Mouse (Mus musculus) heart, postnatal 36 days (tissue): Measurements from ENCODE around the gene Nup214. TPM values are rescaled to one million over a fixed set of nuclear protein-coding genes. Genes with fewer than 3 reads are reported as not detected.
"Not testable (repeated sequence)": the region's sequence is repeated elsewhere in the genome, so short reads cannot be mapped to it uniquely, and the experiment has no call there.

Source experiments
- DNase-seq, 2 experiments: peaks; one replicate each; pipeline ENCODE4 v3.0.0; 2021 to 2022
- intact Hi-C: fragments of 180-260 bp; cut with DNase I; formaldehyde crosslinking; loops from one replicate; pipeline ENCODE4 v1.15.1; 2025
- total RNA-seq, 2 experiments: library from RNA; stranded (reverse); gene quantifications; 2 replicates each; pipeline ENCODE4 v1.2.3; 2021

Nup214 gene
- total RNA-seq, 2 experiments from 2014 or later: 33.4 to 34.5 TPM

DNA sequence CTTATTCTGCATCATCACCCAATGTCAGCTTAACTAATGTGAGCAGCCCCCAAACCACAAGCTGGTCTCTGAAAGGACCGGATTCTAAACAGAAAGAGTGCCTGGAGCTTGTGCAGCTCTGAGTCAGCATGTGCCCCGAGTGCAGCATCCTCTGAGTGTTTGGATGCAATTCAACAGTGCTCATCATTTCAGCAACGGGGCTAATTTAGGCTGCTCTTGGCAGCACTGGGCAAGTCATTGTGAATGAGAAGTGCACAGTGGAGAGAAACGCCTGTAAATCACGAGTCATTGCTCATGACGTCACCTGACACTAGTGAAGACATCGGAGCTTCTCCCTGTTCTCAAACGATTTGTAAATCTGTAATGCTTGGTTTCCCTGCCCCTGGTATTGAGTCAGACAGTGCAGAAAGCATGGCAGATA is 64.4 kb downstream of the Nup214 start:
- intact Hi-C loops: loop anchor here (5.0 kb wide), 1 partner anchor 94 kb away; no protein-coding TSS in a partner anchor
- peak in 1 of 2 experiments; percentile 15 for DNase-seq

DNA sequence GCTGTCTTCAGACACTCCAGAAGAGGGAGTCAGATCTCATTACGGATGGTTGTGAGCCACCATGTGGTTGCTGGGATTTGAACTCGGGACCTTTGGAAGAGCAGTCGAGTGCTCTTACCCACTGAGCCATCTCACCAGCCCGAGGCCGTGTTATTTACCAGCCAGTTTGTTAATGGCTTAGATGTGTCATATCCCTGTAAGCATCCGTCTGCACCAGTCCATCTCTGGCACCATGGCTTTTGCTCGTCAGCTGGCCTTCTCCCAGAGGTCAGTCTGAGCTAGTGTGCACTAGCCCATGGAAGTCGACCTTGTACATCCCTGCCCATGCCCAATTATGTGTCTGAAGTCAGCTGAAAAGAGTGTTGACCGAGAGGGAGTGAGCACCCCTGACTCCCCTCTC is 66.4 kb downstream of the Nup214 start:
- intact Hi-C loops: loop anchor here (5.0 kb wide), 1 partner anchor 42 kb away; the partner anchor contains the start of gene Fam78a
- DNase-seq: not testable (repeated sequence)

DNA sequence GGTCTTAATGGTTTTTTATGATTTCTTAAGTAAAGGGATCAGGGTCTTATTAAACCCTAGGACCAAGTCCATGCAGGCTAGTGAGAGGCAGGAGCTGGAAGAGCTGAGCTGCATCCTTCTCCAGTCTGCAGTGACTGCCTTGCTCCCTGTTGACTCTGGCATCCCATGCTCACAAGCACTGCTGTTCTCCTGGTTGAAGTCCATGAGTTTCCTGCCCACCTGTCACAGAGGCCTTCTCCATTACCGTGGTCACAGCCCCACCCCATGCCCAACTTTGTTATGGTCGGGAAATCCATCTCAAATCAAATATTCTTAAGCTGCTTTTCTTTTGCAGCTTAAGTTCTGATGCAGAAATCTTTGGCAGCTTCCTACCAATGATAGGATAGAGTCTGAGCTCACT is 66.9 kb downstream of the Nup214 start:
- no peak for DNase-seq
- intact Hi-C loops: loop anchor here (5.0 kb wide), 1 partner anchor 41 kb away; the partner anchor contains the start of gene Fam78a

DNA sequence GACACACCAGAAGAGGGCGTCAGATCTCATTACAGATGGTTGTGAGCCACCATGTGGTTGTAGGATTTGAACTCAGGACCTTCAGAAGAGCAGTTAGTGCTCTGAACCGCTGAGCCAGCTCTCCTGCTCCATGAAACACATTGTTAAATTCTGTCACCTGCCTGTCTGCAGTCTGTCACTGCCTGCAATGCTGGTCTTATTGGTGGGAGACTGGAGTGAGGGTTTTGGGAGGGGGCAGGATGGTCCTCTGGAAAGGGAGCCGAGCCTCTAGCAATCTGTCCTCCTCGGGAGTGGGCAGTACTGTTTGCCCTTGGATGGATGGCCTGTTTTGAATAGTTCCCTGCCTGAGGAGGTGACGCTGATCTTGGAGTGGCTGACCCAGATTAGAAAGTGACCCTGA is 69.6 kb downstream of the Nup214 start:
- intact Hi-C loops: loop anchor here (5.0 kb wide), 1 partner anchor 38 kb away; the partner anchor contains the start of gene Fam78a
- DNase-seq: no peak

DNA sequence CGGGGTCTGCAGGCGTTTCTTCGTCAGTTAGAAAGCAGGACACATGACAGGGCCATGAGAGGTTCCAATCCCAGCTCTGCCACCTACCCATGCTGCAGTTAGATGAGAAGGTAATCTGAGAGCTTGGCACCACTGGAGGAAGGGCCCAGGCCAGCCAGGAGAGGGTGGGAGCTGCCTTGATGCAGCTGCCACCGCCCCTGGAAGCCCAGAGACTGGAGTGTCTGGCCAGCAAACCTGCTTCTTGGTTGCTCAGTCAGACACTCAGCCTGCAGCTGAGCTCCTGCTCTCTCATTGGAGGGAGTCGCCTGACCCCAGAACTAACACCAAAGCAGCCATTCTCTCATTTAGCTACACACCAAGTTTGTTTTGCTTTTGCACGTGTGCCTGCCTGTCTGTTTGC is 71.1 kb downstream of the Nup214 start:
- DNase-seq: no peak
- intact Hi-C loops: no loop called here

DNA sequence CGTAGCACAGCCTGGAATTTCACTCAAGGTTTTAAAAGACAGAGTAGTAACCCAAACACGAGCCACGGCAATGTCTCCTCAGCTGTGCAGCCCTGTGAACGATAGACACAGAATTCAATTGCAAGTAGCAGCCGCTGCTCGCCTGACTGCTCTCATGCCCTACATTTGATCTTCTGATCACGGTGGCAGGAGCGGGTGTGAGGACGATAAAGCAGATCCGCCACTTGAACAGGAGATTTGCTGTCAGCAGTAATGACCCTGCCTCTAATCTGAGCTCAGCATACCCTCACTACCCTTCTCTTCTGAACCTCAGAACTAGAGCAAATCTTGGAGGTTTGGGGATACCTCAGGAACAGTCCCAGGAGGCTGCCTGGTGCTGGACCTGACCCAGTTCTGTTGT is 71.8 kb downstream of the Nup214 start:
- DNase-seq: no peak
- intact Hi-C loops: no loop called here

DNA sequence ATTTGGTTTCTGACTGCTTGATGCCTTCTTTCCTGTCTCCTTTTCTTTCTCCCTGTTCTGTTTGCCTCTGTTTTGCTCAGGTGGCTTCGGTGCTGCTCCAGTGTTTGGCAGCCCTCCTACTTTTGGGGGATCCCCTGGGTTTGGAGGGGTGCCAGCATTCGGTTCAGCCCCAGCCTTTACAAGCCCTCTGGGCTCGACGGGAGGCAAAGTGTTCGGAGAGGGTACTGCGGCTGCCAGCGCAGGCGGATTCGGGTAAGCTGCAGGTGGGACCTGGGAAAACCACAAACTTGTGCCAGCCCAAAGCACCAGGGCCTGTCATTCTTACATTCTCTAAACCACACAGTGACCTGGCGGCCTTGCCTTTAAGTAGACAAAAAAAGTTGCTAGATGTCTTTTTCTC is 73.1 kb downstream of the Nup214 start:
- no peak for DNase-seq
- intact Hi-C loops: no loop called here

DNA sequence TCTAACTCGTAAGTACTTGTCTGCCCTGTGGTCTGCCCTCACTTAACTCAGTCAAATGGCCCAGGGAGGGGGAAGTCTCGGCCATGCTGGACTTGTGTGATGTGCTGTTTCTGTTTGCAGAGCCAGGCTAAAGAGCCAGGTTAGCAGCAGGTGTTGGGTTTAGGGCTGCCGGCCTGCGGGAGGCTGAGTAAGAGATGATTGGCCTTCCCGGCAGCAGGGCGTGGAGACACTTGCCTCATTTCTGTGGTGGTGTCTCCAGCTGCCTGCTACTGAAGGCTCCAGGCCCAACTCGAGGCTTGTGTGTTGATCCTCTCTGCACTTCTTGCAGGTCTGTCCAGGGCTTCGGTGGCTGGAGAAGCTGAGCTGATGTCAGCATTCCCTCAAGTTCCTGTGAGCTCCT is 77.6 kb downstream of the Nup214 start:
- intact Hi-C loops: no loop called here
- no peak for DNase-seq

DNA sequence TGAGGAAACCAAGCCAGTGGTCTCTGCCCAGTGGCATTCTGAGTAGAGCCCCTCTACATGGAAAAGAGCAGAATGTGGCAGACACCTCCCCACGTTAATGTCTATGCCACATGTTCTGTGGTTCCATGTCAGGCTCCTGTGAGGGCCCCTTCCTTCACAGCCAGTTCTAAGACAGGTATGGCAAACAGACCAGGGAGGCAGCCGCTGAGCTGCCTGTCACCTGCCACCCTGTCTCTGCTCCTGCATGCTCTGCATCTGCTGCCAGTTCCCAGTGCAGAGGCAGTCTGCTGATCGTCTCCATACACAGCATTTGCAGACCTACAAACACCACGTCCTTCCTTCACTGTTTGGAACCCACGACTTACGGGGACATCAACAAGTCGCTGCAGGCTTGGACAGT is 78.2 kb downstream of the Nup214 start:
- intact Hi-C loops: no loop called here
- no peak for DNase-seq

DNA sequence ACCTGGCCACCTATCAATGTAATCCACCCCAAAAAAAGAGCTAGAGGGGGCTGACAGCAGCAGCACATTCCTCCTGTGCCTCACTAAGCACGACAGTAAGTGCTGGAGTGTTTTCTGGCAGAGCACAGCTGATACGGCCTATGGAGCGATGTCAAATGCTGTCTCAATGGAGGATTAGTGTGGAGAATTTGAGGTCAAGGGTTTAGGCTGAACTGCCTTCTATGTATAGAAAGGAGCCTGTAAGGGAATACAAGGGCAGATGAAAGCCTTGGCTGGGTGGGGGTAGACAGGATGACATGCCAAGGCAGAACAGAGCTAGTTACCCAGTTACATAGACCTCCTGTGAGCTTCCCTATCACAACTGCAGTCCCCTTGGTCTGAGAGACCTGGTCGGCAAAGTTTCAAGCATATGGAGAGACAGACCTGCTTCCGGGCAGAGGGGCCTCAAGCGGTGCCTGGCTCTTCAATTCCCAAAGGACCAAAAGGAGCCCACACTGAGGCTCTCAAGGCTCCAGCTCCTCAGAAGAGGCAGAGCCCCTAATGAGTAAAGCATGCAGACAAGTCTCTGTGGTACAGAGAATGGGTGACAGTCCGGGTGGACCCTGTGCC is 81.2 kb downstream of the Nup214 start:
- intact Hi-C loops: no loop called here
- no peak for DNase-seq

DNA sequence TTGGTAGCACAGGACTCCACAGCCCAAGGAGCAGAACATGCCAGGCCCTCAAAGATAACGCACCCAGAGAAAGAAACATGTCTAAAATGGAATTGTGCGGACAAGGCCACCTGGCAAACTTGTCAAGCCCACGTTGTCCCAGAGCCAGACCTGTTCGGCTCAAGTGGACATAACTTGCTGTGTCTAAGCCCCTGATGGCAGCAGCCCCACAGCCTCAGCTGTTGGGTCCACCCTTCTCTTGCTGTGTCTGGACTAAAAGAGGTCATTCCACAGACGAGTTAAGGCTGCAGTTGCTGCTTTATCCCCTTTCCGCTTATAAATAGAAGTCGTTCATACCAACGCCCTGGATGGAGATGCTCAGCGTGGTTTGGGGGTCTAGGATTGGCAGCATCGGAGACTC is 82.3 kb downstream of the Nup214 start:
- DNase-seq: no peak
- intact Hi-C loops: no loop called here

DNA sequence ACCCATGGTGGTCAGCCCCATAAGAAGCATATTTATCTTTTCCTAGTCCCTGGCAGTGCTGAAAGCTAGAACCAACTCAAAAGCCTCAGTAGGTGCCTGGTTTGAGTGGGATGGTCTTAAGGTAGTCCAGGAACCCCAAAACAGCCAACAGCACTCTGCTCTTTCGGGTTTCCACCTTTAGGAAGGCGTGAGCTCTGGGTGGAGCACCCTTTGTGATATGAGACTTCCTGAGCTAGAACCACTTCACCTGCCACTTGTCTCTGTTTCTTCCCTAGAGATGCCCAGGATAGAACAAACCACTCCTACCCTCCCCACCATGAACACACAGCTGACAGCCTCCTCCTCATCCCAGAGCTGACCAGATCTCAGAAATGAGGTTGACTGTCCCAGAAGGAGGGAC is 83.1 kb downstream of the Nup214 start:
- no peak for DNase-seq
- intact Hi-C loops: no loop called here

DNA sequence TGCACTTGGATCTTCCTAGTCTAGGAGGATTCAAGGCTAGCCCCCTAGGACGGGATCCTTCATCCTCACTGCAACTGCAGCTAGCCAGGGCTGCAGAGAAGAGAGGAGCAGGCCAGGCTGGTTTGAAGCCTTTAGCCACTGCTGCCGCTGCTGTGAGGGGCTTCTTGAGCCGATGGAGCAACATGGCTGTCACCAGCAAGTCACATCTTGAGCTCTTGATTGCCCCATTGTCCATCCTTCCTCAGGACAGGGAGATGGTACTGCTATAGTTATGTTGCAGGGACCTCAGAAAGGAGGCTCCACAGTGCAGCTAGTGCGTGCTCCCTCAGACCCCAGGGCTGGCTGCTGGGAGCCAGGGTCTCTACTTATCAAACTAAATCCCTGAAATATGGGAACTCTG is 83.6 kb downstream of the Nup214 start:
- intact Hi-C loops: no loop called here
- DNase-seq: no peak

DNA sequence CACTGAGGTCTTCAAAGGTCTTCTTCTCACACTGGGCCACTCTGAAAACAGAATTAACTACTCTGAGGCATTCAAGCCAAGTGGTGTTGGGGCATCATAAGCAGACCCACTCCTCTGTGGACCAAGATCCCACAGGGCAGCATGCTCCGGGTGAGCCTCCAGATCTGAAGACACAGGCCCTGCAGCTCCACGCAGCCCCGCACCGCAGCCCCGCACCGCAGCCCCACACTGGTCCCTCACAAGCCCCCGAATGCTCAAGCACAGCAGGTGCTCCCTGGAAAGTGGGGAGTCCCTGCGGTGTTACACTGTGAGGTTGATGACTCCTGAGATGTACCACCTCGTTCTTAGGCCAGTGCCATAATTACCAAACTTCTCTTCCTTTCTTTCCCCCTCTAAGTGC is 84.0 kb downstream of the Nup214 start:
- no peak for DNase-seq
- intact Hi-C loops: no loop called here

DNA sequence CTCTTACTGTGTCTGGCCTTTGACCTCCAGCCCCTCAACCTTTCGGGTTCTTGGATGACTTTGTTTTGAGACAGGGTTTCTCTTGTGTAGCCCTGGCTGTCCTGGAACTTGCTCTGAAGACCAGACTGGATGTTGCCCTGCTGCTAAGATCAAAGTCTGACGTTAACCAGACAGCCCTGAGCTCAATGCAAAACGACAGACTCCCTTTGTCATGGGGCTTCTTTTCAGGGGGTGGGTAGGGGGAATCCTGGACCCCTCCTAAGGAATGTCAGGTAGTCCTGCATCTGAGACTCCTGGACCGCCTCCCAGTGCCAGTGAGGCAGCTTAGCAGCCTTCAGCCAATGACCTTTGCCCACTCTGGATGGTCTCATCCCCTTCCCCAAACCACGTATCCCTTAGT is 84.5 kb downstream of the Nup214 start:
- intact Hi-C loops: no loop called here
- no peak for DNase-seq

DNA sequence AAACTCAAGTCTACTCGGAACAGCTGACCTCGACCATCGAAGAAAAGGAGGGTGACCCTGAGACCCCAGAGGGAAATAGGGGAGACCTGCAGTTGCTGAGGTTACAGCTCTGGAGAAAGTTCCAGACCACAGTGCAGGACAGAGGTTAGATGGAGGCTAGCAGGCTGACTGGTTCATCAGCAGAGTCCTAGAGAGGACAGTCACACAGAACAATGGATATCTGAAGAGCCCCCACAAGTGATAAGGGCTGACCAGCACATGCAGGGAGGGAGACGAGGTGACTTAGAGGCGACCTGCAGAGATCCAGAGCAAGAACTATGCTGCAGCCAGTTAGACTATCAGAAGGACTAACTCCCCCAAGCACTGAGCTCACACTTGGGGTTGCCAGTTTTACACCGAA is 85.4 kb downstream of the Nup214 start:
- intact Hi-C loops: no loop called here
- no peak for DNase-seq

DNA sequence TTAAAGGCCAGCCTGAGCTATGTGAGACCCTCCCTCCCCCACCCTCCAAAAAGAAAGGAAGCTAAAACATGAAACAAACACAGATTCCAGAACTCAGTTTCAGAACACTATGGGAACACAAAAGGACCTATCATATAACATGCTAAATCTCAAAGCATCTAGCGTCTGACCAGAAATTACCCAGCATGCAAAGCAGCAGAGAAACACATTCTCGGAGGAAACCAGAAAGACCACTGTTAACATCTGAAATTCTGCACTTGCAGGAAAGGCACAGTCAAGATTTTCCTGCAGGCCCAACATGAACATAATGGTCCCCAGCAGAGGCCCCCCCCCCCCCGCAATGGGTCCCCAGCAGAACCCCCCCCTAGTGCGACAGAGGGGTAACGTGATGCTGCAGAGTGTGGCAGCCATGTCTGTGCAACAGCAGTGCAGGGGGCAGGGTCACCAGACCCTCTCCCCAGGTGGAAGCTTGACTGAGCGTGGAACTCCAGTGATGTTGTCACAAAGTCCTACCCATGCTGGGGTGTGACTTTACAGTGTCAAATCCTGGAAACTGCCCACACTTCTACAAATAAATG is 86.1 kb downstream of the Nup214 start:
- intact Hi-C loops: no loop called here

DNA sequence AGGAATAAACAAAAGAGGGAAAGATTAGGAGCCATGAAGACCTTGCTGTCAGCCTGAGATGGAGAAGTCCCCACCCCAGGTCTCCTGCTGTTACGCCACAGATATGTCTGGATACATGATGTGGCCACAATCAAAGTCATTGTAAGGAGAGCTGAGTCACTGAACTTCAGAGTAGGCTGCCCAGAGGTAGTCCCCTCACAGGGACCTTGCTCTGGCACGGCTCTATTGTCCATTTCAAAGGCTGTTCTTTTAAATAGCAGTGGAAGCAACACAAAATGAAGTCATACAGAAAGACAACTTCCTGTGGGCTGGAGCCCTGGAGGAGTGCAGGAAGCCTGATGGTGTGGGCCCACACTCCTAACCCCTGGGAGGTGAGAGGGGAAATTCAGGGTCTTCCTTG is 87.0 kb downstream of the Nup214 start:
- intact Hi-C loops: no loop called here
- DNase-seq: no peak

More for the DNA sequence above, 86.1 kb downstream of the Nup214 start:
- no peak for DNase-seq

DNA sequence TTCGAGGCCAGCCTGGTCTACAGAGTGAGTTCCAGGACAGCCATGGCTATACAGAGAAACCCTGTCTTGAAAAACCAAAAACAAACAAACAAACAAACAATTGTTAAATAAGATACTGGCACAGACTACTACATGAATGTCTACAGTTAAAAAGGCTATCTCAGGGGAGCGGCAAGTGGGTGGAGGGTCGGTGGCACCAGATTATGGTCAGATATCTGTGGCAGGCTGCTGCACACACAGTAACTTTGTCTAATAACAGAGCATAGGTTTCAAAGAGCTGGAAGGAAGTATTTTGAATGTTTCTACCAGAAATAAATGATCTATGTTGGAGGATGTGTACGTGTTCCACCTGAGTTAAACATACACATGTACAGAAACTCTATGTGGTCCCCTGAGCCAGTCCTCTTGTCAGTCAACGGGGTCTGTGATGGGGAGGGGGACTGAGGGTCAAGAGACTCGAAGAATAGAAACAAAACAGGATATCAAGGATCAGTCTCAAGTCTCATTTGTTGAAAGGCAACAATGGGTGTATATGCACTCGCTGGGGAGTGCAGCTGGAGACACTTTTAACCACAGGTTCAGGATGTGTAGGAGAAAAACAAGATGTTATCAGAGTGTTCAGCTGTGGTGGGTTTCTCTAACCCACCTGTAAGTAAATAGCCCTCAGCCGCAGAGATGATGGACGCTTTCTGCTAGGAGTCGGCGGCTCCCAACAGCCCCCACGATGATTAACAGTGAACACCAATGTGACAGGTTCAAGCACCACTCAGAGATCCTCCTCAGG is 87.7 kb downstream of the Nup214 start:
- intact Hi-C loops: no loop called here
- DNase-seq: no peak

DNA sequence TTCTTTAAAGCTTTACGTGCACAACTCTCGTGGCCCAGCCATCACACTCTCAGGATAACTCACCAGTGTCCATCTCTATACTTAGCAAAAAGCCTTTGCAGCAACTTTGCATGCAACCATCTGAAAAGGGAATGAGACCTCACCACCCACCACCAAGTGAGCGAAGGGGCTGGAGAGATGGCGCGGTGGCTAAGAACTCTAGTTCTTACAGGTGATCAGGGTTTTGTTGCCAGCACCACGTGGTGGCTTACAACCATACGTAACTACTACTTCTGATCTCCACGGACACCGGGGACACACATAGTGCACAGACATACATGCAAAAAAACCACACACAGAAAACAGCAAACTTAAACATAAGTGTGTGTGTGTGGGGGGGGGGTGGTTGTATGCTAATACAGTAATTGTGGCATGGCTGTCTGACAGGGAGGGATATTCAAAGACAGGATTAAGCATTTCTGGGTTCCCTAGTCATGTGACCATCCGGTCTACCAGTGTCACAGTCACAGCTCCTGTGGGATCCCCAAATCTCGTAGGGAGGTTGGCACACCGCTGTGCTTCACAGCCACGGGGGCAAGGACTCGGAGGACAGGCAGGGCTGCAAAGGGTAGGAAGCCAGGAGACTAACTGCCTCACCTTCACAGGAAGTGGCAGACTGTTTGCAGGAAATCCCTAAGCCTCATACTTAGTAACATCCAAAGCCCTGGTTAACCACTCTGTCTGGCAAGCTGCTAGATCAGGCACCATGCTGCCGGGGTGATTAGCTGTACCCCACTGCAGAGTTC is 88.6 kb downstream of the Nup214 start:
- no peak for DNase-seq
- intact Hi-C loops: no loop called here
